Mouse (Mus musculus): Measurements from ENCODE around the gene Cxcl5. TPM values are rescaled to one million over a fixed set of nuclear protein-coding genes. Genes with fewer than 3 reads are reported as not detected.
"Not testable (repeated sequence)": the region's sequence is repeated elsewhere in the genome, so short reads cannot be mapped to it uniquely, and the experiment has no call there.

The Cxcl5 gene
- polyA plus RNA-seq, 1 experiment: 0.38 TPM

DNA sequence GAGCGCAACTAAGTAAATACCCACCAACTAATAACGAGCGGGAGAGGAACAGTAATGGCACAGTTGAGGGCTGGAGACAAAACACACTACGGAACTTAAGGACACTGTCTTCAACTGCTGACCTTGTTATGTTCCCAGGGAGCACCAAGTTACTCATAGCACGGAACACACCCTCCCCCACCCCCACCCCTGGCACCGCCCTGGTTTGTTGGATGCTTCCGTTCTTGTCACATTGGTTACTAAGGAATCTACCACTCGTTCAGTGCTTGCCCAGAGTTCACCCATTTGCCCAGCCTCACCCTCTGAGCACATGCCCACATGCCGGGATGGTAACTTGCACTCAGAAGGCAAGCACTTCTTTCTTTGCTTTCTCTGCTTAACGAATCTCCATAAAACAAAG, 18.5 kb downstream of the Cxcl5 start:
- Histone ChIP-seq H3K27ac (ENCODE audit: insufficient read depth, low read length) (no peak overlapping the region), H3K4me1 (ENCODE audit: control insufficient read depth, insufficient read depth, low read length) (no peaks in the 10 kb centered on the region), H3K4me3 (ENCODE audit: insufficient read depth, low read length) (no peak overlapping the region)
- TF ChIP-seq CTCF (IDR thresholded peaks at IDR 0.05; ENCODE audit: extremely low read depth, insufficient read depth, low read length) (no peak), POLR2A (IDR thresholded peaks at IDR 0.05; ENCODE audit: extremely low read depth, insufficient read depth, low read length) (no peak)

DNA sequence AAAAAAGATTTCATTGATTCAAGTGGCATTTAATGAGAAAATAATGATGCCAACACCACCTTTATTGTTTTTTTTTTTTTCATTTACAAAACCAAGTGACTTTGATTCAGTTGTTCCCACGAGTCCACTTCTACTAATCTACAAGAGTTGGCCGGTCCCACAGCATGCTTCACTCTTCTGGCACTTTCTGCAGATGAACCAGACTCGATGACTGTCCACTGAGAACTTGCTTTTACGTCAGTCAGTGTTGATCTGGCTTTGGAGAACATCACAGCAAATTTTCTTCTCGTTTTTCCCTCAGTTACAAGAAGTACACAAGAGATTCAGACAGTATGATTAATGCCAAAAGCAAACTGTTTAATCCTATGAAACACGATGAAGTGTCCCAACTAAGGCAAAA, 19.7 kb downstream of the Cxcl5 start:
- H3K27ac ChIP-seq (ENCODE audit: insufficient read depth, low read length): no peak overlapping the region
- no peaks in the 10 kb centered on the region for H3K4me1 ChIP-seq (ENCODE audit: control insufficient read depth, insufficient read depth, low read length)
- no peak overlapping the region for H3K4me3 ChIP-seq (ENCODE audit: insufficient read depth, low read length)
- no peak for TF ChIP-seq CTCF (IDR thresholded peaks at IDR 0.05; ENCODE audit: extremely low read depth, insufficient read depth, low read length)
- no peak for TF ChIP-seq POLR2A (IDR thresholded peaks at IDR 0.05; ENCODE audit: extremely low read depth, insufficient read depth, low read length)

DNA sequence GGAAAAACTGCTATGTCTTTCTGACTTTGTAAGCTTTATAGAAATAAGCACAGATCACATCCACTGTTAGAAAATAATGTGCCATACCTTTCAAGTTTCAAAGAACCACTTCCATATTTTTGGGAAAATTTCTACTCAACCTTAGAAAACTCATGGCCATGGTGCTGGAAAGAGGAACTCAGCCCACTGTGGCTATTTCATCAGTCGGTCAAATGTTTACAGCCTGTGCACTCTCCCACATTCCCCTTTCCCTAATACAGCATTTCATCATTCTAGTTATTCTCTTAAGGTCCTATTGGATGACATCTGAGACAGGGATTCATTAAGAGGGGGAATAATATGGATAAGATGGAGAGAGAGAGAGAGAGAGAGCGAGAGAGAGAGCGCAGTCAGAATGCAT, 24.5 kb downstream of the Cxcl5 start:
- H3K4me1 ChIP-seq (ENCODE audit: control insufficient read depth, insufficient read depth, low read length): no peaks in the 10 kb centered on the region
- no peak overlapping the region for H3K27ac ChIP-seq (ENCODE audit: insufficient read depth, low read length)
- no peak for TF ChIP-seq CTCF (IDR thresholded peaks at IDR 0.05; ENCODE audit: extremely low read depth, insufficient read depth, low read length)
- no peak overlapping the region for H3K4me3 ChIP-seq (ENCODE audit: insufficient read depth, low read length)

DNA sequence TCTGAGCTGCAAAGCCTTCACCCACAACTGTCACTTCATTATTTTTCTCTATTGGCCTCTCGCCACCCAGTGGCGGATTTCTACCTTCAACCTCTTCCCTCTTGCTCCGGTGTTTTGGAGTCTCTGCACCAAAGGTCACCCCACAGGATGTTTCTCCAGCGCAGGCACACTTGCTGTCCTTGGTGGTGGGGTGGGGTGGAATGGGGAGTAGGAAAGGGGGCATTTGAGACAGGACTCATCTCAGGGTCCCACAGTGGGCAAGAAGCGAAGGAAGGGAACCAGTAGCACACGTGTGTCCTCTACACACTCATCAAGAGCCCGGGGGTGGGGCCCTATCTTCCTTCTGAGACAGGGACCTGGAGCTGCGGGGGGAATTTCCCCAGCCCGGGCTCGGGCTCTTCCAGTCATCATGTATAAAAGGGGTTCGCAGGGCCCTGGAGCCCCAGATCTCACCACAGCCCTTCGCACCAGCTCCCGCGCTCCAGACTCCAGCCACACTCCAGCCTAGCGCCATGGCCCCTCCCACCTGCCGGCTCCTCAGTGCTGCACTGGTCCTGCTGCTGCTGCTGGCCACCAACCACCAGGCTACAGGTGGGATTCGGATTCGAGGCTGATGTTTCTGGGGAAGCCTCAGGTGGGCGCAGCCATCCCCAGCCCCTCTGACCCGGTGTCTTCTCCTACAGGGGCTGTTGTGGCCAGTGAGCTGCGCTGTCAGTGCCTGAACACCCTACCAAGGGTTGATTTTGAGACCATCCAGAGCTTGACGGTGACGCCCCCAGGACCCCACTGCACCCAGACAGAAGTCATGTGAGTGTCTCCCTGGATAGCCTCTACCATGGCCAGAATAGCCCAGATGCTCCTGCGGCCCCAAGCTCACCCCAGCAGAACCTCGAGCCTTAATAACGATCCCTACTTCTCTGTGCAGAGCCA, 26.8 kb downstream of the Cxcl5 start, which contains the start of gene Cxcl3:
Gene Cxcl3 (plus strand): TSS at position 445 of the 930 bp plus-strand sequence.
- no peak for TF ChIP-seq POLR2A (IDR thresholded peaks at IDR 0.05; ENCODE audit: extremely low read depth, insufficient read depth, low read length)
- no peak for TF ChIP-seq CTCF (IDR thresholded peaks at IDR 0.05; ENCODE audit: extremely low read depth, insufficient read depth, low read length)
- Histone ChIP-seq H3K4me1 (ENCODE audit: control insufficient read depth, insufficient read depth, low read length) (no peaks in the 10 kb centered on the region), H3K4me3 (ENCODE audit: insufficient read depth, low read length) (no peak within 1 kb of the TSS), H3K27ac (ENCODE audit: insufficient read depth, low read length) (no peak within 1 kb of the TSS)

DNA sequence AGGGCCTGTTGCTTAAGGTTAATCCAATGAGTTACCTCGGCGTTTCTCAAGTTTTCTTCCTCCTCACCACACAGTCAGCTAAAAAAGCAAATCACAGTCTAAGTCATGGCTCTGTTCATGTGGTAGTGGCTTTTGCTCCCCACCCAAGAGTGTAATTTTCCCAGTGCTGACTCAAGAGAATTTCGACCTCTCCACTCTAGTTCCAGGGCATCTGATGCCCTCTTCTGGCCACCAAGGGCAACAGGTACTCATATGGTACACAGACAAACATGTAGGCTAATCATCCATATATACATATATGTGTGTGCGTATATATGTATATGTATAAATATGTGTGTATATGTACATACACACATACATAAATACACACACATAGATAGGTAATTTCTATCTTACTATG, 29.0 kb downstream of the Cxcl5 start:
- Histone ChIP-seq H3K27ac (ENCODE audit: insufficient read depth, low read length) (no peak overlapping the region), H3K4me3 (ENCODE audit: insufficient read depth, low read length) (no peak overlapping the region), H3K4me1 (ENCODE audit: control insufficient read depth, insufficient read depth, low read length) (no peaks in the 10 kb centered on the region)
- TF ChIP-seq POLR2A (IDR thresholded peaks at IDR 0.05; ENCODE audit: extremely low read depth, insufficient read depth, low read length) (no peak), CTCF (IDR thresholded peaks at IDR 0.05; ENCODE audit: extremely low read depth, insufficient read depth, low read length) (no peak)

DNA sequence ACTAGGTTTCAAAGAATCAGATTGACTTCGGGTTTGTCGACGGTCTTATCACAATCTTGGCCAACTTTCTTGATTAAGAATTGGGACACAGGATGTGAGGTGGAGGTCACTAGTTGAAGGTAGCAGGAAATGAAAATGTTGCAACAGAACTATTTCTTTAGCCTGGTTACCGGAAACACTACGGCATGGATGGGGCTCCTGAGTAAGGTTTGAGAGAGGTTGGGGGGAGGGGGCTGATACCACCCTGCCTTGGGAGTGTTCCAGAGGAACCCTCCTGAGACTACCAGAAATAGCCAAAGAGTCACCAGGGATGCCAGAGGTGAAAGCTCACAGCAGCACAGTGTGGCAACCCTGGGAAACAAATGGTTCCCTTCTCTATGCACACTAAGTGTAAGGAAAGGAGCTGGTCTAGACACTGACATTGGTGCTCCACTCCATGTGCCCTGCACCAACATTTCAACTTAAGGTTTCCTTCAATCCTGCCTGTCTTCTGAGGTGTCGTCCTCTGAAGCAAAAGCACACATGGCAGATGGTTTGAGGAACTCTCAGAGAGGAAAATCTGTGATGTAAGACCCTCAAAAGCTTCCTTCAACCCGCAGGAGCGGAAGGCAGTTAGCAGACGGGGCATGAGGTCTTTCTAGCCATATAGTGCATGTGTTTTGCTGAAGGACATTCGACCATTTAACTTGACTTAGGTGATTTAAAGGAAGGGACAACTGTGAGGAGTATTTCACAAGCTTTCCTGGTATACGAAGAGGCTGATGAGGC, 30.3 kb downstream of the Cxcl5 start:
- no peaks in the 10 kb centered on the region for H3K4me1 ChIP-seq (ENCODE audit: control insufficient read depth, insufficient read depth, low read length)
- TF ChIP-seq CTCF (IDR thresholded peaks at IDR 0.05; ENCODE audit: extremely low read depth, insufficient read depth, low read length) (no peak), POLR2A (IDR thresholded peaks at IDR 0.05; ENCODE audit: extremely low read depth, insufficient read depth, low read length) (no peak)
- H3K27ac ChIP-seq (ENCODE audit: insufficient read depth, low read length): no peak overlapping the region
- no peak overlapping the region for H3K4me3 ChIP-seq (ENCODE audit: insufficient read depth, low read length)

DNA sequence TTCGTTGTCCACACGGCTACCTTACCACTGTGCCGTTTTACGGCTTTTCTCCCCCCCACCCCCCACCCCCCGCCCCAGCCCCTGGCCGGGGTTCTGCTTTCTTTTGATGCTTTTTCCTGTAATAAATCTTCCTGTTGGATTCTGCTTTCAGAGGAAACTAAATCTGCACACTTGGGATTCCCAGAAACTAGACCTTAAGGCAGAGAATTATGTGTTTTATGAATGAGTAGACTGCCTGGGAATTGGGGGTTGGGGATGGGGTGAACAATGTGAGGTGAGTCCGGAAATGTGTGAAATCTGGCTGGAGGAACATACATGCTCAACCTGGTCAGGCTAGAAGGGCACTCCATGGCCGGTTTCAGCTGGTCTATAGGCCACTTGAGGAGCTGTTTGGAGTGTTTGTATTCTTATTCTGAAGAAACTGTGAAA, 30.9 kb downstream of the Cxcl5 start:
- Histone ChIP-seq H3K4me3 (ENCODE audit: insufficient read depth, low read length) (no peak overlapping the region), H3K4me1 (ENCODE audit: control insufficient read depth, insufficient read depth, low read length) (no peaks in the 10 kb centered on the region), H3K27ac (ENCODE audit: insufficient read depth, low read length) (no peak overlapping the region)
- TF ChIP-seq POLR2A (IDR thresholded peaks at IDR 0.05; ENCODE audit: extremely low read depth, insufficient read depth, low read length): no peak
- TF ChIP-seq CTCF (IDR thresholded peaks at IDR 0.05; ENCODE audit: extremely low read depth, insufficient read depth, low read length): no peak

DNA sequence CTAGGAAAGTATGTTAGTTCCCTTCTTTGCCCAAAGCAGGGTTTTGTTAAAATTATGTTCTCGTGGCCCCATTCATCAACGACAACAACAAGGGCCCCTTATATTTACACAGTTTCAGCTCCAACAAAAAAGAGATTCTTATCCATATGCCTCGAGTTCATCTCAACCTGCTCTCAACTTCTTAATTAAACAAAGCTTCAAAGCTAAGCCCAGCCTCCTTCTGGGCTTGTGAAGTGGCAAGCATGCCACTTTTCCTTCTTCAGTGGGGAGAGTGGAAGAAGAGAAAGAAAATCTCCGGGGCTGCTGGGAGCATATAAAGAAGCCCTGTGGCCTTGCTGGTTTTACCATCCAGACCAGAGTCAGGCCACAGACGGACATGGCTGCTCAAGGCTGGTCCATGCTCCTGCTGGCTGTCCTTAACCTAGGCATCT, 35.0 kb downstream of the Cxcl5 start, which contains the start of gene Cxcl15:
Gene Cxcl15 (plus strand): TSS at position 340 of the 431 bp plus-strand sequence.
- Histone ChIP-seq H3K27ac (ENCODE audit: insufficient read depth, low read length) (no peak within 1 kb of the TSS), H3K4me1 (ENCODE audit: control insufficient read depth, insufficient read depth, low read length) (no peaks in the 10 kb centered on the region), H3K4me3 (ENCODE audit: insufficient read depth, low read length) (no peak within 1 kb of the TSS)
- TF ChIP-seq CTCF (IDR thresholded peaks at IDR 0.05; ENCODE audit: extremely low read depth, insufficient read depth, low read length) (no peak), POLR2A (IDR thresholded peaks at IDR 0.05; ENCODE audit: extremely low read depth, insufficient read depth, low read length) (no peak)

DNA sequence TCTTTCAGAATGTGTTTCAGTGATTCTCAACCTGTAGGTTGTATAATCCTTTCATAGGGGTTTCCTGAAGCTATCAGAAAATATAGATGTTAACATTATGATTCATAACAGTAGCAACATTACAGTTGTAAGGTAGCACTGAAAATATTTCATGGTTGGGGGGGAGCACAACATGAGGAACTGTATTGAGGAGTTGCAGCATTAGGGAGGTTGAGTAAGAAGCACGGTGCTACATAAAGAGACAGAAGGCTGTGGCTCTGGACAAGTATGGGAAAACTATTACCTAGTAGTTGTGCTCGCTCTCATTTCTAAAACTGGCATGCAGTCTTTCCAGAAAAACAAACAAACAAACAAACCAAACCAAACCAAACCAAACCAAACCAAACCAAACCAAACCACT, 36.2 kb downstream of the Cxcl5 start:
- H3K27ac ChIP-seq (ENCODE audit: insufficient read depth, low read length); H3K4me3 ChIP-seq (ENCODE audit: insufficient read depth, low read length); H3K4me1 ChIP-seq (ENCODE audit: control insufficient read depth, insufficient read depth, low read length): not testable (repeated sequence)

DNA sequence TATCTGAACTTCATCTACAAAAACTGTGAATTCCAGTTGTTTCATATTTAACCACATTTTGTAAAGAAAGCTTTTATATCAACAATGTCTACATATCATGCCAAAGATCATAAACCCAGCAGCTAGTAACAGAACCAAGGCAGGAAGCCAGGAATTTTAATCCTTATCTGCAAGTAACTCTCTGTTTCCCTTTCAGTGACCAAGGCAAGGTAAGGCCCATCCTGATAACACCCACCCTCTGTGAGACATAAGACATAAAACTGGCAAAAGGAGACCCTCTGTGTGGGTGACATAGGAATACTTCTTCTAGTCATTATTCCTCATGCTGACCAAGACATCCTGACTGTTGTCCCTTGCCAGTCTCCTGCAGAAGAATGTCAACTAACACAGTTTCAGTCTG, 45.4 kb downstream of the Cxcl5 start:
- H3K27ac ChIP-seq (ENCODE audit: insufficient read depth, low read length): no peak overlapping the region
- no peaks in the 10 kb centered on the region for H3K4me1 ChIP-seq (ENCODE audit: control insufficient read depth, insufficient read depth, low read length)
- no peak overlapping the region for H3K4me3 ChIP-seq (ENCODE audit: insufficient read depth, low read length)
- TF ChIP-seq POLR2A (IDR thresholded peaks at IDR 0.05; ENCODE audit: extremely low read depth, insufficient read depth, low read length) (no peak), CTCF (IDR thresholded peaks at IDR 0.05; ENCODE audit: extremely low read depth, insufficient read depth, low read length) (no peak)

All from cortical plate, adult 2 months (tissue).